Mouse (Mus musculus) liver, adult 2 months (tissue): ENCODE data around the gene Hcfc1r1. TPM values are rescaled to one million over a fixed set of nuclear protein-coding genes. Genes with fewer than 3 reads are reported as not detected.

ENCODE experiments used
- DNase-seq: peaks from one replicate; pipeline ENCODE4 v3.0.0-alpha.2; 2011; ENCODE audit warnings: low read depth, low spot score; ENCODE audit errors: extremely low read depth
- H3K27ac ChIP-seq: fragments of 200-500 bp; replicated peaks from 2 replicates; pipeline ENCODE4 v1.5.1; 2012; ENCODE audit warnings: low read depth, mild to moderate bottlenecking, control low read depth, inconsistent platforms, low read length; ENCODE audit not compliant: insufficient read depth
- H3K27me3 ChIP-seq: fragments of 200-500 bp; 2 replicates; pipeline ENCODE4 v1.6.1; 2012; ENCODE audit warnings: mild to moderate bottlenecking, moderate library complexity, low read length, inconsistent platforms; ENCODE audit not compliant: control insufficient read depth, insufficient read depth
- H3K36me3 ChIP-seq: fragments of 200-500 bp; 2 replicates; pipeline ENCODE4 v1.6.1; 2012; ENCODE audit warnings: low read length, inconsistent platforms; ENCODE audit not compliant: control insufficient read depth, insufficient read depth
- H3K4me1 ChIP-seq: fragments of 200-500 bp; 2 replicates; pipeline ENCODE4 v1.6.1; 2011; ENCODE audit warnings: low read length; ENCODE audit not compliant: control insufficient read depth, insufficient read depth
- H3K4me3 ChIP-seq: fragments of 200-500 bp; 2 replicates; pipeline ENCODE4 v1.5.1; 2011; ENCODE audit warnings: low read depth, mild to moderate bottlenecking, control low read depth, low read length, moderate library complexity; ENCODE audit not compliant: insufficient read depth
- H3K79me2 ChIP-seq: fragments of 200-500 bp; 2 replicates; pipeline ENCODE4 v1.6.1; 2012; ENCODE audit warnings: inconsistent platforms, mild to moderate bottlenecking, low read length, moderate library complexity; ENCODE audit not compliant: control insufficient read depth, insufficient read depth
- H3K9ac ChIP-seq: fragments of 200-500 bp; 2 replicates; pipeline ENCODE4 v1.6.1; 2012; ENCODE audit warnings: low read depth, mild to moderate bottlenecking, control low read depth, inconsistent platforms, low read length
- CTCF ChIP-seq: fragments of 200-500 bp; IDR thresholded peaks from 2 replicates; pipeline ENCODE4 v1.5.1; 2011; ENCODE audit warnings: low read depth, low read length, control low read depth
- POLR2A ChIP-seq: fragments of 200-500 bp; IDR thresholded peaks from 2 replicates; pipeline ENCODE4 v1.6.1; 2011; ENCODE audit warnings: low read length, control low read depth; ENCODE audit not compliant: insufficient read depth; ENCODE audit errors: extremely low read depth
- WGBS: fragments of 180-500 bp; shearing (Covaris S2); methylation state at CpG from one replicate; pipeline ENCODE4 v1.1.7; 2018; 5-methylcytosine and 5-hydroxymethylcytosine counted together
- polyA plus RNA-seq: library from polyadenylated mRNA; depleted of rRNA; stranded (reverse); fragments of >200 nt; gene quantifications from 2 replicates; pipeline ENCODE4 v1.2.3, GENCODE M21; 2012
- total RNA-seq: library from RNA; depleted of rRNA; stranded (reverse); fragments of >200 nt; gene quantifications from 2 replicates; pipeline ENCODE4 v1.2.3, GENCODE M21; 2014

Gene Hcfc1r1
- total and polyA plus RNA-seq, 2 experiments: 9.3 to 142 TPM

GRCm38 (mm10) chr17:23670516-23671074 lies 2.8 kb upstream of the Hcfc1r1 start:
- Histone ChIP-seq H3K4me1 (peaks cover 8% of the 10 kb centered on the region), H3K27ac (no peak overlapping the region), H3K36me3 (no peaks in the 10 kb centered on the region), H3K4me3 (no peak overlapping the region), H3K9ac (no peak overlapping the region), H3K79me2 (no peaks in the 10 kb centered on the region), H3K27me3 (no peaks in the 10 kb centered on the region)
- TF ChIP-seq CTCF: no peak
- TF ChIP-seq POLR2A: no peak
- no peak for DNase-seq
- WGBS: 95% methylated on average over 7 of the region's 7 CpGs

DNA sequence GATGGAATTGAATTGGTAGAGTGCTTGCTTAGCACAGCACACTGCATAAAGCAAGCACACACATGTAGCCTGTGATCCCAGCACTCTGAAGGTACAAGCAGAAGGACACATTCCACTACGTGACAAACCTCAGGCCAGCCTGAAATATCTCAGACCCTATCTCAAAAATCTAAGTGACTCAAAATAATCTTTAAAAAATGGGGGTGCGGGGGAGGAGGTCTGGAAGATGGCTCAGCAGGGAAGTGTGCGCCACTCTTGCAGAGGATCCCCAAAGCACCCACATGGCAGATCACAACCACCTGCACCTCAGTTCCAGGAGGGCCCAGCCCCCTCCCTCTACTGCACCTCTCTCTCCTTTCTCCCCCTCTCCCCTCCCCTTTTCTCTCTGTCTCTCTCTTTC lies 1.9 kb upstream of the Hcfc1r1 start:
- no peaks in the 10 kb centered on the region for H3K27me3 ChIP-seq
- H3K36me3 ChIP-seq: no peaks in the 10 kb centered on the region
- H3K27ac ChIP-seq: no peak overlapping the region
- H3K4me3 ChIP-seq: no peak overlapping the region
- H3K4me1 ChIP-seq: peaks cover 11% of the 10 kb centered on the region
- no peak overlapping the region for H3K9ac ChIP-seq
- no peaks in the 10 kb centered on the region for H3K79me2 ChIP-seq
- TF ChIP-seq CTCF (no peak), POLR2A (no peak)
- 88% methylated on average over 3 of the region's 3 CpGs for WGBS
- no peak for DNase-seq

DNA sequence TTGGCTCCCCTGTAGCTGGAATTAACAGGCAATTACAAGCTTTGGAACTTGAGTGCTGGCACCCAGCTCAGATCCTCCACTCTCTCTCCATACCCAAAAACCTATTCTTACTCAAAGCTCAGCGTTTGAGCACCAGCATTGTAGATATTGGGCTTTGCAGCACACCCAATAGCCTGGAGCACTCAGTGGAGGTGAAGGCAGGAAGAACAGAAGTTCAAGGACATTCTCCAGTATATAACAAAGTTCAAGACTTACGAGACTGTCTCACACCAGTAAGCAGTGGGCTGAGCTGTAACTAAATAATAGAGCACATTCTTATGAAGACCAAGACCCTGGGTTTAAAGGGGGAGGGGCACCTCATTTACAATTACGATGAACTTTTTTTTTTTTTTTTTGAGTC lies 635 bp upstream of the Hcfc1r1 start:
- no peak overlapping the region for H3K27ac ChIP-seq
- 37% methylated on average over 3 of the region's 3 CpGs for WGBS
- no peak overlapping the region; the same call in 1 of the 2 replicates for H3K4me3 ChIP-seq
- no peaks in the 10 kb centered on the region for H3K36me3 ChIP-seq
- no peak for TF ChIP-seq POLR2A
- TF ChIP-seq CTCF: no peak
- DNase-seq: no peak
- H3K79me2 ChIP-seq: no peaks in the 10 kb centered on the region
- no peaks in the 10 kb centered on the region for H3K27me3 ChIP-seq
- no peak overlapping the region for H3K9ac ChIP-seq
- H3K4me1 ChIP-seq: peaks cover 12% of the 10 kb centered on the region

GRCm38 (mm10) chr17:23674271-23674952 lies 1.0 kb downstream of the Hcfc1r1 start:
- DNase-seq: peak; percentile 18
- peak overlapping the region; percentile 74 for H3K9ac ChIP-seq
- H3K79me2 ChIP-seq: no peaks in the 10 kb centered on the region
- peak overlapping the region; percentile 59 for H3K27ac ChIP-seq
- H3K27me3 ChIP-seq: 0 out of 2 replicates have a peak, but pooled peaks cover under 1% of the 10 kb centered on the region
- H3K4me1 ChIP-seq: peaks cover 12% of the 10 kb centered on the region
- H3K36me3 ChIP-seq: no peaks in the 10 kb centered on the region
- WGBS: 38% methylated on average over 9 of the region's 9 CpGs
- TF ChIP-seq POLR2A: no peak
- TF ChIP-seq CTCF: no peak
- peak overlapping the region; percentile 59 for H3K4me3 ChIP-seq

DNA sequence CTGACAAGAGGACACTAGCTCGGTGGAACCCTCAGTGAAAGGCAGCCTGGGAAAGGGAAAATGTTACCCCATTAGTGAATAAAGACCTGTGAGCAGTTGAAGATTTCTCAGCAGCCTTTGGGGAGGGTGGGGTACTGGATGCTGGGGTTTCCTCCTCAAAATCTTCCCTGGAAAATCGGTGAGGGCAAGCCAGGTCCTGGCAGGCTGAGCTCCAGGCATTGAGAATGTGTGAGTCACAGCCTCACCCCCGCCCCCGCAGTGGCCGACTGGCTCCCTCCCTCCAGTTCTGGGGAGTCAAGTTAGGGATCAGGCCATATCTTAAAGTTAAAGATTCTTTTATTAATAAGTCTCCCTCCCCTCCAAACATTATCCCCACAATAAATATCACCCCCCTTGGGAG lies 1.7 kb downstream of the Hcfc1r1 start:
- WGBS: 38% methylated on average over 5 of the region's 5 CpGs
- Histone ChIP-seq H3K27ac (no peak overlapping the region), H3K79me2 (no peaks in the 10 kb centered on the region), H3K4me1 (peaks cover 12% of the 10 kb centered on the region), H3K9ac (no peak overlapping the region), H3K4me3 (no peak overlapping the region), H3K27me3 (peaks cover 4% of the 10 kb centered on the region; the same call in 1 of the 2 replicates), H3K36me3 (no peaks in the 10 kb centered on the region)
- TF ChIP-seq CTCF: no peak
- TF ChIP-seq POLR2A: no peak
- DNase-seq: no peak
